Mouse (Mus musculus) kidney, postnatal 0 days (tissue): ENCODE data around the gene E2f3. TPM values are rescaled to one million over a fixed set of nuclear protein-coding genes. Genes with fewer than 3 reads are reported as not detected.

Source experiments
- ATAC-seq: fragments of 200-750 bp; cut with Nextera tagmentation; replicated peaks from 2 replicates; pipeline ENCODE4 v1.8.0; 2017; ENCODE audit warnings: low read depth, moderate number of reproducible peaks, moderate TSS enrichment, moderate library complexity; ENCODE audit not compliant: low FRiP score
- DNase-seq: peaks from one replicate; pipeline ENCODE4 v3.0.0-alpha.2; 2016; ENCODE audit warnings: low spot score
- H3K27ac ChIP-seq: fragments of 300-500 bp; sonication (generic); 2 replicates; pipeline ENCODE4 v1.5.1; 2014; ENCODE audit warnings: mild to moderate bottlenecking
- H3K27me3 ChIP-seq: fragments of 300-500 bp; sonication (generic); 2 replicates; pipeline ENCODE4 v1.6.1; 2014; ENCODE audit warnings: low read length, mixed read lengths; ENCODE audit not compliant: insufficient read depth
- H3K36me3 ChIP-seq: fragments of 300-500 bp; sonication (generic); 2 replicates; pipeline ENCODE4 v1.6.1; 2014; ENCODE audit warnings: low read length, mixed read lengths; ENCODE audit not compliant: insufficient read depth
- H3K4me1 ChIP-seq: fragments of 300-500 bp; sonication (generic); replicated peaks from 2 replicates; pipeline ENCODE4 v1.6.1; 2014; ENCODE audit warnings: antibody characterized with exemption, low read length, mixed read lengths; ENCODE audit not compliant: insufficient read depth
- H3K4me2 ChIP-seq: fragments of 300-500 bp; sonication (generic); 2 replicates; pipeline ENCODE4 v1.6.1; 2014; ENCODE audit warnings: mild to moderate bottlenecking, low read length, moderate library complexity, mixed read lengths
- H3K4me3 ChIP-seq: fragments of 300-500 bp; sonication (generic); replicated peaks from 2 replicates; pipeline ENCODE4 v1.5.1; 2014; ENCODE audit warnings: low read depth, low read length
- H3K9ac ChIP-seq: fragments of 300-500 bp; sonication (generic); 2 replicates; pipeline ENCODE4 v1.6.1; 2014; ENCODE audit warnings: low read depth, low read length
- H3K9me3 ChIP-seq: fragments of 300-500 bp; sonication (generic); replicated peaks from 2 replicates; pipeline ENCODE4 v1.6.1; 2016; ENCODE audit warnings: low read length, inconsistent platforms, mixed read lengths
- CTCF ChIP-seq: IDR thresholded peaks from 2 replicates; pipeline ENCODE4 v1.5.1; 2016; ENCODE audit warnings: antibody characterized with exemption, low read depth, mild to moderate bottlenecking, moderate library complexity
- WGBS: fragments of 180-500 bp; shearing (Covaris S2); extraction: QIAGEN DNeasy Blood & Tissue Kit; methylation state at CpG from one replicate; pipeline ENCODE4 v1.1.7; 2014; 5-methylcytosine and 5-hydroxymethylcytosine counted together
- polyA plus RNA-seq: library from polyadenylated mRNA; unstranded; fragments of >200 nt; fragmentation: Nextera tagmentation; extraction: Ambion mirVana; gene quantifications from 2 replicates; pipeline ENCODE4 v1.2.1, GENCODE M21; 2015

E2f3 gene
- polyA plus RNA-seq, 1 experiment from 2014 or later: 8.2 TPM

DNA sequence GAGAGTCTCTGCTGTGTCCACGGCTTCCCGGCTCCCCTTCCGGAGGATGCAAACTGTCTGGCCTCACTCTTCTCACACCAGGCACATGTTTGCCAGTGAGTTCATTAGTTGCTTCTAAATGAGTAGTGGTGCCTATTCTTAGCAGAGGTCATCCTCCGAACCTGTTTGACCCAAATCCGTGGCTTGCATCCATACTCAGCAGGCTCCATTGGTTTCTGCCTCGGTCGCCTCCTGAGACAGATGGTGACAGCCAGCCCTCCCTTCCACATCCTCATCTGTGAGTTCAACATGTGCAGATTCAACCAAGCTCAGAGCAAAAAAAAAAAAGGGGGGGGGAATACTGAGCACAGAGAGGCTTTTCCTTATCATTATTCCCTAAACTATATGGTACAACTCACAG is 31.7 kb upstream of the E2f3 start:
- WGBS: 90% methylated on average over 7 of the region's 7 CpGs
- H3K4me3 ChIP-seq: no peak overlapping the region
- DNase-seq (no peak), ATAC-seq (no peak)
- no peaks in the 10 kb centered on the region for H3K9me3 ChIP-seq
- TF ChIP-seq CTCF: no peak
- no peaks in the 10 kb centered on the region for H3K36me3 ChIP-seq
- no peaks in the 10 kb centered on the region for H3K4me1 ChIP-seq
- no peak overlapping the region for H3K9ac ChIP-seq
- no peak overlapping the region for H3K4me2 ChIP-seq
- no peaks in the 10 kb centered on the region for H3K27me3 ChIP-seq
- H3K27ac ChIP-seq: no peak overlapping the region

DNA sequence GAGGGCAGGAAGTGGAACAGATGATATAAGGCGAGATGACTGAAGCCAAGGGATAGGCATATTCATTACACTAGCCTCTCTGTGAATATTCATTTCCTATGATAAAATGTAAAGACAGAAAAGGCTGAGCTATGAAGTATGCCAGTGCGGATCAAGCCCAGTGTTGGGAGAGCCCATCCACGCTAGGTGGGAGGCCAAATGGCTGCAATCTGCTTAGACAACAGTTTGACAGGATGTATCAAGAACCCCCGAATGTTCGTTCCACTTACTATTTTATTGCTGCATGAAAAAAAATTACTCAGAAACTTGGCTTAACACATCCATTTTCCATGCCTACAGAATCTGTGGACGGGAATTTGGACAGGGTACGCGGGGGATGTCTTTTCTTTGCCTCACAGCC is 28.7 kb upstream of the E2f3 start:
- no peak for TF ChIP-seq CTCF
- Histone ChIP-seq H3K4me1 (no peaks in the 10 kb centered on the region), H3K4me3 (no peak overlapping the region), H3K27me3 (no peaks in the 10 kb centered on the region), H3K36me3 (no peaks in the 10 kb centered on the region), H3K9me3 (no peaks in the 10 kb centered on the region), H3K9ac (no peak overlapping the region), H3K27ac (no peak overlapping the region), H3K4me2 (no peak overlapping the region)
- DNase-seq (no peak), ATAC-seq (no peak)
- WGBS: 82% methylated on average over 8 of the region's 8 CpGs

GRCm38 (mm10) chr13:30012226-30012625 is 26.4 kb upstream of the E2f3 start:
- Histone ChIP-seq H3K4me1 (no peaks in the 10 kb centered on the region), H3K4me2 (no peak overlapping the region), H3K27ac (no peak overlapping the region), H3K27me3 (no peaks in the 10 kb centered on the region), H3K9me3 (no peaks in the 10 kb centered on the region), H3K4me3 (no peak overlapping the region), H3K9ac (no peak overlapping the region), H3K36me3 (no peaks in the 10 kb centered on the region)
- DNase-seq (no peak), ATAC-seq (no peak)
- TF ChIP-seq CTCF: no peak
- 48% methylated on average over 6 of the region's 6 CpGs for WGBS

- Histone ChIP-seq H3K36me3 (no peaks in the 10 kb centered on the region), H3K27ac (no peak overlapping the region), H3K4me3 (no peak overlapping the region), H3K4me1 (no peaks in the 10 kb centered on the region), H3K27me3 (no peaks in the 10 kb centered on the region), H3K4me2 (no peak overlapping the region), H3K9me3 (no peaks in the 10 kb centered on the region), H3K9ac (no peak overlapping the region)
- WGBS: 85% methylated on average over 3 of the region's 3 CpGs
- no peak for TF ChIP-seq CTCF
- ATAC-seq: no peak
- no peak for DNase-seq
These were observed 22.9 kb upstream of the E2f3 start for GRCm38 (mm10) chr13:30008738-30009137.

GRCm38 (mm10) chr13:30005422-30005821 is 19.6 kb upstream of the E2f3 start:
- Histone ChIP-seq H3K36me3 (no peaks in the 10 kb centered on the region), H3K4me2 (no peak overlapping the region), H3K4me1 (0 out of 2 replicates have a peak, but pooled peaks cover 2% of the 10 kb centered on the region), H3K9me3 (no peaks in the 10 kb centered on the region), H3K27ac (no peak overlapping the region), H3K4me3 (no peak overlapping the region), H3K27me3 (no peaks in the 10 kb centered on the region), H3K9ac (no peak overlapping the region)
- no peak for DNase-seq
- no peak for ATAC-seq
- TF ChIP-seq CTCF: no peak
- 82% methylated on average over 3 of the region's 3 CpGs for WGBS

GRCm38 (mm10) chr13:30004849-30005248 is 19.0 kb upstream of the E2f3 start:
- no peak for ATAC-seq
- Histone ChIP-seq H3K9me3 (no peaks in the 10 kb centered on the region), H3K27me3 (no peaks in the 10 kb centered on the region), H3K27ac (no peak overlapping the region), H3K36me3 (no peaks in the 10 kb centered on the region), H3K4me3 (no peak overlapping the region), H3K4me1 (0 out of 2 replicates have a peak, but pooled peaks cover 2% of the 10 kb centered on the region), H3K4me2 (no peak overlapping the region), H3K9ac (no peak overlapping the region)
- no peak for TF ChIP-seq CTCF
- 91% methylated on average over 5 of the region's 5 CpGs for WGBS
- no peak for DNase-seq

- no peaks in the 10 kb centered on the region for H3K27me3 ChIP-seq
- H3K4me3 ChIP-seq: no peak overlapping the region
- H3K4me1 ChIP-seq: 0 out of 2 replicates have a peak, but pooled peaks cover 2% of the 10 kb centered on the region
- WGBS: 56% methylated on average over 11 of the region's 11 CpGs
- no peak overlapping the region for H3K9ac ChIP-seq
- no peak for TF ChIP-seq CTCF
- no peaks in the 10 kb centered on the region for H3K9me3 ChIP-seq
- no peaks in the 10 kb centered on the region for H3K36me3 ChIP-seq
- ATAC-seq (no peak), DNase-seq (no peak)
- H3K4me2 ChIP-seq: peak overlapping the region; percentile 10; the same call in 1 of the 2 replicates
- no peak overlapping the region for H3K27ac ChIP-seq
These were observed 17.3 kb upstream of the E2f3 start for GRCm38 (mm10) chr13:30003169-30003568.
